Mouse (Mus musculus) urinary bladder, postnatal 36 days (tissue): ENCODE measurements around the gene Gm3424.
"Not testable (repeated sequence)": the region's sequence is repeated elsewhere in the genome, so short reads cannot be mapped to it uniquely, and the experiment has no call there.

Experiments used
- DNase-seq, 2 experiments: peaks; one replicate each; pipeline ENCODE4 v3.0.0; 2022; ENCODE audit warnings: low spot score in 2 of 2, mixed read lengths in 1 of 2

The Gm3424 gene

DNA sequence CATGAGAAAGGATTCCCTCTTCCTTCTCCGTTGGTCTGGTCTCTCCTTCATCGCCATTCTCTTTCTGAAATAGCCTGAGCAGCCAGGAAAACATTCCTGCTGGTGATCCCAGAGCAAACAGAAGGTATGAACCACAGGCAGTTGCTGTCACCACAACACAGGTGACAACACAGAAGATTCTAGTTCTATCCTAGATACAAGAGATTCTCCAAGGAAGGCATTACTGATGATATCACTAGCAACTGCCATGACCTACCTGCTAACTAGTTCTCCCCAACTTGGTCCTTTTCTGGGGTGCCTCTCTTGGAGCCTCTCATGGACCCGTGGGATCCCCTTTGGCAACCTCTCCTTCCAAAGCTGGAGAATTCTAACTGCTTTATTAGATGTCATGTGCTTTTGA is at the start of gene Gm3424:
Gm3424 (minus strand) TSS at position 101 of the 400 bp plus-strand sequence.
- not testable (repeated sequence) for DNase-seq

GRCm38 (mm10) chr14:5879791-5880190 is 49.7 kb upstream of the Gm3424 start:
- DNase-seq = not testable (repeated sequence)

DNA sequence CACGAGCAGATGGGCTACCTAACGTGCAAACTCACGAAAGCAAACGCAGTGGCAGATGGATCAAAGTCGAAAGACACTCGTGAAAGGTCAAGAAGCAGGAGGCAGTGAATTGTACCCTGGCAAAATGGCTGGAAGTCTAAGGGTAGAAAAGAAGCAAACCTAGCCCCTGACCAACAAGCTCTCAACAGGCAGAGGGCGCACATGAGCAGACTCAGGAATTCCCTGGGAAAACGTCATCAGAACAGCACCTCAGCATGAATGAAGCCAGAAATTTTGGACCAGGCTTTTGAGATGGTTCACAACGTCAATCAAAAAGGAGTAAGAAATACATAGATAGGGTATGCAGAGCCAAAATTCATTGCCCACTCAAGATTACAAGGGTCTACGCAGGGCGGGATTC is 49.0 kb upstream of the Gm3424 start:
- peak in 1 of 2 experiments; percentile 14 for DNase-seq

GRCm38 (mm10) chr14:5855911-5856310 is 25.8 kb upstream of the Gm3424 start:
- DNase-seq = not testable (repeated sequence)

DNA sequence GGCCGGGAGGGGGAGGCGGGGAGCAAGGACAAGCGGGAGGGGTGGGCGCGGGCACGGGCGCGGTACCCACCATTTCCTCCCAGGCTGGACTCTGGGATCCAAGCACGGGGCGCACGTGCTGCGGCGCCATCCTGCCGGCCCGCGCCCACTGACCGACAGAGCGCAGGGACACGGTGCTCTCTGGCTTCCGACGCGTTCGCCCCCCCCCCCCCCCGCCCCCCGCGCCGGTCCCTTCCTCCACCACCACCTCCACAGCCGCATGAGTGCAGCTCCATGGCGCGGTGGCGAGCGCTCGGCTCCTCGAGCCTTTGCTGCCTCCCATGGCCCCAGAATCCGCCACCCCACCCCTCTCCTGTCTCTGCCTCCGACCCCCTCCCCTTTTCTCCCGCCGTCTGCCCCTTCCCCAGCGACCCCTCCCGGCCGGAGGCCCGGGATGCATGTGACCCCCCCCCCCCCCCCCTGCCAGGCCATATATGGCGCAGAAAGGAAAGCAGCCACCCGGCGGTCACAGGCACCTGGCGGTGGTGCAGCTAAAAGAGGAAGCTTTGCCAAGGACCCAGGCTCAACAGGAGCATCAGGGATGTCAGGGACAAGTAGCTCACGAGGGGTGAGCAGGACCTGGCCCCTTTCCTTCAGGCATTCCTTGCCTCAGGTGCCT is 17.3 kb downstream of the Gm3424 start:
- not testable (repeated sequence) for DNase-seq

DNA sequence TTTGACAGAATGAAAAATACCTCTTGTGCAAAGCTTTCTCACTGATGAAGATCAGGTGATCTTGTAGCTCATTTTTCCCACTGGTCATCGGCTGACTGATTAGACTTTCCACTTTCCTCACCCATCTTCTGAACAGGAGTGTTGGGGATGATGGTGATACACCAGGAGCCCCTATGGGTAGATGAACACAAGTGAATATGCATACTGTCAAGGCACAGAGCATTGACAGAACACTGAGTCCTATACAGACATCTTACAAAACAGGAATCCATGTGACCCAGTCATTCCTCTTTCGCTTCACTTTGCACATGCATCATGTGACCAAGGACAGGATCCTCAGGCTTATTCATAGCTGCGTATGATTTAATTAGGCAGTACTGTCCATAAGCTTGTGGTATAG is 22.2 kb downstream of the Gm3424 start, which contains the start of gene Gm3383:
Gm3383 (minus strand) TSS at position 101 of the 400 bp plus-strand sequence.
- not testable (repeated sequence) for DNase-seq
